ENCODE assay signal across 8 mouse cellular contexts in genomic region chr5:114658255-114658654, GRCm38 (mm10). TPM values are rescaled to one million over a fixed set of nuclear protein-coding genes. Genes with fewer than 3 reads are reported as not detected.
DNase-seq lines count a peak whose midpoint lies in the region; ATAC-seq lines count a peak whose summit lies in the region.

Trpv4 (minus strand) TSS chr5:114658421.

- peak within 1 kb of the TSS; percentile 93 for H3K4me2 ChIP-seq in limb, embryonic 15.5 days

- peak within 1 kb of the TSS; percentile 44 for H3K9ac ChIP-seq in limb, embryonic 15.5 days

- peak within 1 kb of the TSS; percentile 62 for H3K4me3 ChIP-seq in brown adipose tissue, adult 24 weeks (ENCODE audit: insufficient read depth, low read depth, low read length)
- peak within 1 kb of the TSS; percentile 56 for H3K4me3 ChIP-seq in limb, embryonic 15.5 days

- WGBS in limb, embryonic 15.5 days: under 1% methylated on average over 35 of the region's 47 CpGs

- DNase-seq in kidney, adult 18-20 months: peak; percentile 66
- no peak for DNase-seq in kidney, adult 11 months
- DNase-seq in heart, postnatal 36 days: peak; percentile 30 to 45
- peak; percentile 52 for DNase-seq in testis, postnatal 10 days (ENCODE audit: low spot score)
- DNase-seq in gastrocnemius, postnatal 14 days: no peak
- DNase-seq in cerebellum, adult 18-20 months: no peak

- peaks cover 40% of the 10 kb centered on the region for H3K27me3 ChIP-seq in limb, embryonic 15.5 days

- 0 out of 2 replicates have a peak, but pooled peaks have one; percentile 50 for ATAC-seq in limb, embryonic 15.5 days (ENCODE audit: insufficient number of reproducible peaks, low FRiP score, low TSS enrichment, low read depth)

- no peaks in the 10 kb centered on the region for H3K4me1 ChIP-seq in brown adipose tissue, adult 24 weeks (ENCODE audit: control insufficient read depth, insufficient read depth, insufficient read length, low read length)
- peaks cover 33% of the 10 kb centered on the region for H3K4me1 ChIP-seq in limb, embryonic 15.5 days

- no peaks in the 10 kb centered on the region for H3K9me3 ChIP-seq in limb, embryonic 15.5 days

- no peak within 1 kb of the TSS for H3K27ac ChIP-seq in brown adipose tissue, adult 24 weeks (replicated peaks; ENCODE audit: low read depth, low read length)
- peak within 1 kb of the TSS; percentile 61 for H3K27ac ChIP-seq in limb, embryonic 15.5 days

- no peaks in the 10 kb centered on the region for H3K36me3 ChIP-seq in limb, embryonic 15.5 days

- intact Hi-C loops in heart, postnatal 36 days (cut with DNase I): no loop called here
- intact Hi-C loops in gastrocnemius, postnatal 14 days (cut with DNase I; ENCODE audit: low total_unique reads): no loop called here

RNA-seq across cellular contexts. Expression of gene Trpv4, which starts in this region (rescaled TPM):
- 0.83 and 1.2 TPM in 2 replicates for polyA plus RNA-seq in brown adipose tissue, adult 24 weeks (2012; ENCODE audit: insufficient read depth, insufficient read length, missing spikeins)
- 1 to 10 TPM; 2.6 to 7.0 TPM for total RNA-seq in heart, postnatal 36 days (2021)
- 14.8 and 16.2 TPM in 2 replicates for polyA plus RNA-seq in limb, embryonic 15.5 days (2015; fragmentation: Nextera tagmentation; extraction: Ambion mirVana)
- 1 to 10 TPM; 1.6 to 1.8 TPM for total RNA-seq in gastrocnemius, postnatal 14 days (2021)

Comparison
In these comparisons a context has a peak if more than half of its experiments do, and no peak if none do; other contexts are left out.
1. DNase-seq: peak in kidney, adult 18-20 months (single experiment), heart, postnatal 36 days (2 of 2) and testis, postnatal 10 days (single experiment); none in kidney, adult 11 months (single experiment), gastrocnemius, postnatal 14 days (single experiment) and cerebellum, adult 18-20 months (0 of 2).